In genomic region chr17:94834446-94835117, GRCm38 (mm10) we compare ENCODE assay signal across 7 mouse cellular contexts.
A peak's percentile ranks its signal among the peaks of the same experiment; 100 is the strongest.
DNase-seq lines count a peak whose midpoint lies in the region; ATAC-seq lines count a peak whose summit lies in the region.

No protein-coding gene starts in this region.

- no peaks in the 10 kb centered on the region for H3K27me3 ChIP-seq in embryonic facial prominence, embryonic 12.5 days
- H3K27me3 ChIP-seq in limb, embryonic 11.5 days (ENCODE audit: control insufficient read depth, insufficient read depth, low read length): no peaks in the 10 kb centered on the region
- no peaks in the 10 kb centered on the region for H3K27me3 ChIP-seq in midbrain, embryonic 14.5 days (ENCODE audit: control insufficient read depth, insufficient read depth, low read length)

- H3K9ac ChIP-seq in embryonic facial prominence, embryonic 12.5 days: peak overlapping the region; percentile 72
- H3K9ac ChIP-seq in limb, embryonic 11.5 days (ENCODE audit: low read length): peak overlapping the region; percentile 69
- peak overlapping the region; percentile 75 for H3K9ac ChIP-seq in midbrain, embryonic 14.5 days (replicated peaks; ENCODE audit: low read length)

- peak overlapping the region; percentile 75 for H3K4me2 ChIP-seq in embryonic facial prominence, embryonic 12.5 days (replicated peaks)
- peak overlapping the region; percentile 69 for H3K4me2 ChIP-seq in limb, embryonic 11.5 days (ENCODE audit: low read depth, severe bottlenecking)
- peak overlapping the region; percentile 73 for H3K4me2 ChIP-seq in midbrain, embryonic 14.5 days (ENCODE audit: low read length)

- H3K27ac ChIP-seq in embryonic facial prominence, embryonic 12.5 days: peak overlapping the region; percentile 79
- H3K27ac ChIP-seq in limb, embryonic 11.5 days (replicated peaks; ENCODE audit: low read depth, low read length): 0 out of 2 replicates have a peak overlapping the region, but pooled peaks have one; percentile 48
- H3K27ac ChIP-seq in midbrain, embryonic 14.5 days (replicated peaks; ENCODE audit: low read depth, low read length): peak overlapping the region; percentile 86

- peak; percentile 77 for DNase-seq in adrenal gland, postnatal 25 days
- peak; percentile 98 for DNase-seq in heart, adult 11 months
- DNase-seq in kidney, adult 18-20 months: peak; percentile 82
- DNase-seq in limb, embryonic 11.5 days (ENCODE audit: low spot score): peak; percentile 83
- DNase-seq in midbrain, embryonic 14.5 days: peak; percentile 89
- DNase-seq in spleen, adult 18-20 months: peak; percentile 61 to 67

- H3K4me1 ChIP-seq in embryonic facial prominence, embryonic 12.5 days: 0 out of 2 replicates have a peak, but pooled peaks cover 4% of the 10 kb centered on the region
- H3K4me1 ChIP-seq in limb, embryonic 11.5 days (ENCODE audit: control insufficient read depth, insufficient read depth, low read length): no peaks in the 10 kb centered on the region
- 0 out of 2 replicates have a peak, but pooled peaks cover 3% of the 10 kb centered on the region for H3K4me1 ChIP-seq in midbrain, embryonic 14.5 days (ENCODE audit: control insufficient read depth, insufficient read depth, low read length)

- peak; percentile 91 for ATAC-seq in embryonic facial prominence, embryonic 12.5 days (ENCODE audit: insufficient number of reproducible peaks, insufficient read depth, low FRiP score, low TSS enrichment)
- ATAC-seq in limb, embryonic 11.5 days (ENCODE audit: insufficient number of reproducible peaks, low FRiP score, low TSS enrichment, low read depth): peak; percentile 93
- ATAC-seq in midbrain, embryonic 14.5 days (ENCODE audit: low FRiP score, low TSS enrichment): peak; percentile 95

- under 1% methylated on average over 20 of the region's 20 CpGs for WGBS in embryonic facial prominence, embryonic 12.5 days
- WGBS in limb, embryonic 11.5 days: 1% methylated on average over 20 of the region's 20 CpGs
- WGBS in midbrain, embryonic 14.5 days: 1% methylated on average over 20 of the region's 20 CpGs

- no peaks in the 10 kb centered on the region for H3K36me3 ChIP-seq in embryonic facial prominence, embryonic 12.5 days
- no peaks in the 10 kb centered on the region for H3K36me3 ChIP-seq in limb, embryonic 11.5 days (ENCODE audit: control insufficient read depth, insufficient read depth, low read length)
- no peaks in the 10 kb centered on the region for H3K36me3 ChIP-seq in midbrain, embryonic 14.5 days (ENCODE audit: control insufficient read depth, insufficient read depth, low read length)

- H3K4me3 ChIP-seq in embryonic facial prominence, embryonic 12.5 days: peak overlapping the region; percentile 72
- peak overlapping the region; percentile 66 for H3K4me3 ChIP-seq in limb, embryonic 11.5 days (ENCODE audit: low read depth, low read length)
- peak overlapping the region; percentile 70 for H3K4me3 ChIP-seq in midbrain, embryonic 14.5 days (replicated peaks; ENCODE audit: low read depth, low read length)

- H3K9me3 ChIP-seq in embryonic facial prominence, embryonic 12.5 days: no peaks in the 10 kb centered on the region
- H3K9me3 ChIP-seq in limb, embryonic 11.5 days (ENCODE audit: control insufficient read depth, low read length): no peaks in the 10 kb centered on the region
- peaks cover 6% of the 10 kb centered on the region; the same call in 1 of the 2 replicates for H3K9me3 ChIP-seq in midbrain, embryonic 14.5 days (ENCODE audit: control insufficient read depth, low read length)

Comparison
In these comparisons a context has a peak if more than half of its experiments do, and no peak if none do; other contexts are left out.
1. Peak in every context shown above with its lines: DNase-seq, ATAC-seq, H3K4me3 ChIP-seq and H3K27ac ChIP-seq.